Mouse (Mus musculus) naive thymus-derived CD4-positive, alpha-beta T cell, adult 2 months (primary cell): Measurements from ENCODE around the gene Slc22a23.
"Not testable (repeated sequence)": the region's sequence is repeated elsewhere in the genome, so short reads cannot be mapped to it uniquely, and the experiment has no call there.

Experiments
- DNase-seq: peaks from one replicate; pipeline ENCODE4 v3.0.0-alpha.2; 2011; ENCODE audit warnings: low read depth

Gene Slc22a23

GRCm38 (mm10) chr13:34345128-34346085 lies at the start of gene Slc22a23:
TSS of gene Slc22a23 (minus strand) at chr13:34345182.
- DNase-seq: peak; percentile 14

- DNase-seq: not testable (repeated sequence)
These were observed 49.3 kb upstream of the Slc22a23 start for GRCm38 (mm10) chr13:34394305-34394704.

- no peak for DNase-seq
These were observed 47.4 kb upstream of the Slc22a23 start for GRCm38 (mm10) chr13:34392376-34392775.

GRCm38 (mm10) chr13:34388219-34388618 lies 43.2 kb upstream of the Slc22a23 start:
- no peak for DNase-seq

- DNase-seq: no peak
These were observed 38.4 kb upstream of the Slc22a23 start for GRCm38 (mm10) chr13:34383416-34383815.

GRCm38 (mm10) chr13:34378926-34379325 lies 33.9 kb upstream of the Slc22a23 start:
- no peak for DNase-seq

- DNase-seq: no peak
These were observed 30.2 kb upstream of the Slc22a23 start for GRCm38 (mm10) chr13:34375145-34375544.

- no peak for DNase-seq
These were observed 28.0 kb upstream of the Slc22a23 start for GRCm38 (mm10) chr13:34372870-34373478.

- DNase-seq: no peak
These were observed 27.2 kb upstream of the Slc22a23 start for GRCm38 (mm10) chr13:34371951-34372869.

GRCm38 (mm10) chr13:34370281-34370825 lies 25.4 kb upstream of the Slc22a23 start:
- DNase-seq: no peak

GRCm38 (mm10) chr13:34365226-34365625 lies 20.2 kb upstream of the Slc22a23 start:
- DNase-seq: no peak

GRCm38 (mm10) chr13:34355656-34356055 lies 10.7 kb upstream of the Slc22a23 start:
- DNase-seq: no peak

GRCm38 (mm10) chr13:34354830-34355624 lies 10.0 kb upstream of the Slc22a23 start:
- DNase-seq: no peak

- DNase-seq: no peak
These were observed 8.3 kb upstream of the Slc22a23 start for GRCm38 (mm10) chr13:34353241-34353640.

GRCm38 (mm10) chr13:34351437-34351836 lies 6.5 kb upstream of the Slc22a23 start:
- DNase-seq: no peak

- DNase-seq: no peak
These were observed 3.2 kb upstream of the Slc22a23 start for GRCm38 (mm10) chr13:34347960-34348889.

GRCm38 (mm10) chr13:34346748-34347147 lies 1.8 kb upstream of the Slc22a23 start:
- no peak for DNase-seq

GRCm38 (mm10) chr13:34346238-34346637 lies 1.3 kb upstream of the Slc22a23 start:
- DNase-seq: no peak

GRCm38 (mm10) chr13:34344376-34345127 lies 430 bp downstream of the Slc22a23 start:
- no peak for DNase-seq
